Mouse (Mus musculus) adipose tissue, adult 10 weeks (tissue): ENCODE results near the gene Hist1h3c. TPM values are rescaled to one million over a fixed set of nuclear protein-coding genes. Genes with fewer than 3 reads are reported as not detected.

Experiments
- polyA plus RNA-seq: library from polyadenylated mRNA; stranded (reverse); fragments of 350-450 nt; fragmentation: Illumina TruSeq; extraction: RNeasy Lipid Tissue Mini Kit (QIAGEN cat#74804); gene quantifications from one replicate; pipeline ENCODE4 v1.2.3, GENCODE M21; 2014; ENCODE audit warnings: low read depth, low replicate concordance

Gene Hist1h3c
- polyA plus RNA-seq, 1 experiment from 2014 or later = not detected

Other genes with a start within 250 kb of the Hist1h3c start
- gene Hist1h4h, start 214.6 kb downstream of the Hist1h3c start, polyA plus RNA-seq = 24.5 TPM
- not detected for gene Hist1h2af, start 211.7 kb downstream of the Hist1h3c start, polyA plus RNA-seq
- gene Hist1h3g, start 210.2 kb downstream of the Hist1h3c start, polyA plus RNA-seq = not detected
- 0.24 TPM for gene Hist1h2bh, start 202.2 kb downstream of the Hist1h3c start, polyA plus RNA-seq
- not detected for gene Hist1h3f, start 201.6 kb downstream of the Hist1h3c start, polyA plus RNA-seq
- gene Hist1h4f, start 194.0 kb downstream of the Hist1h3c start, polyA plus RNA-seq = not detected
- 0.16 TPM for gene Hist1h1d, start 192.3 kb downstream of the Hist1h3c start, polyA plus RNA-seq
- 0.67 TPM for gene Hist1h3e, start 183.2 kb downstream of the Hist1h3c start, polyA plus RNA-seq
- not detected for gene Hist1h2ae, start 174.4 kb downstream of the Hist1h3c start, polyA plus RNA-seq
- 3.0 TPM for gene Hist1h2bg, start 174.2 kb downstream of the Hist1h3c start, polyA plus RNA-seq
- not detected for gene Hist1h2bf, start 171.4 kb downstream of the Hist1h3c start, polyA plus RNA-seq
- gene Hist1h2ad, start 171.2 kb downstream of the Hist1h3c start, polyA plus RNA-seq = not detected
- gene Hist1h3d, start 169.8 kb downstream of the Hist1h3c start, polyA plus RNA-seq = 0.92 TPM
- 0.56 TPM for gene Hist1h4d, start 164.0 kb downstream of the Hist1h3c start, polyA plus RNA-seq
- gene Hist1h2be, start 124.5 kb downstream of the Hist1h3c start, polyA plus RNA-seq = 7.3 TPM
- 3.9 TPM for gene Hist1h1e, start 123.0 kb downstream of the Hist1h3c start, polyA plus RNA-seq
- 0.42 TPM for gene Hist1h2ac, start 61.7 kb downstream of the Hist1h3c start, polyA plus RNA-seq
- 128 TPM for gene Hist1h2bc, start 61.4 kb downstream of the Hist1h3c start, polyA plus RNA-seq
- not detected for gene Hist1h1t, start 49.8 kb downstream of the Hist1h3c start, polyA plus RNA-seq
- 0.73 TPM for gene Hist1h4c, start 47.1 kb downstream of the Hist1h3c start, polyA plus RNA-seq
- gene Hfe, start 34.7 kb downstream of the Hist1h3c start, polyA plus RNA-seq = 35.7 TPM
- gene Hist1h1c, start 6.8 kb downstream of the Hist1h3c start, polyA plus RNA-seq = 73.4 TPM
- gene Hist1h2bb, start 1.1 kb upstream of the Hist1h3c start, polyA plus RNA-seq = not detected
- not detected for gene Hist1h2ab, start 5.5 kb upstream of the Hist1h3c start, polyA plus RNA-seq
- not detected for gene Hist1h3b, start 6.7 kb upstream of the Hist1h3c start, polyA plus RNA-seq
- not detected for gene Hist1h4b, start 11.4 kb upstream of the Hist1h3c start, polyA plus RNA-seq
- gene Hist1h4a, start 15.6 kb upstream of the Hist1h3c start, polyA plus RNA-seq = 2.5 TPM
- not detected for gene Hist1h3a, start 16.8 kb upstream of the Hist1h3c start, polyA plus RNA-seq
- gene Hist1h1a, start 18.1 kb upstream of the Hist1h3c start, polyA plus RNA-seq = not detected
- gene Trim38, start 24.3 kb upstream of the Hist1h3c start, polyA plus RNA-seq = 0.15 TPM
- gene Slc17a2, start 61.4 kb upstream of the Hist1h3c start, polyA plus RNA-seq = not detected
- not detected for gene Slc17a3, start 93.8 kb upstream of the Hist1h3c start, polyA plus RNA-seq
- gene Slc17a1, start 122.1 kb upstream of the Hist1h3c start, polyA plus RNA-seq = 0.35 TPM
- gene Slc17a4, start 169.4 kb upstream of the Hist1h3c start, polyA plus RNA-seq = not detected
- not detected for gene Hist1h2ba, start 188.6 kb upstream of the Hist1h3c start, polyA plus RNA-seq
- gene Hist1h2aa, start 188.9 kb upstream of the Hist1h3c start, polyA plus RNA-seq = not detected
- gene Scgn, start 245.6 kb upstream of the Hist1h3c start, polyA plus RNA-seq = 0.69 TPM